Mouse (Mus musculus): ENCODE results near the gene Cxcr4. TPM values are rescaled to one million over a fixed set of nuclear protein-coding genes. Genes with fewer than 3 reads are reported as not detected.

Gene Cxcr4
- total and polyA plus RNA-seq, 3 experiments: 0.16 to 17.8 TPM; not detected in 1

DNA sequence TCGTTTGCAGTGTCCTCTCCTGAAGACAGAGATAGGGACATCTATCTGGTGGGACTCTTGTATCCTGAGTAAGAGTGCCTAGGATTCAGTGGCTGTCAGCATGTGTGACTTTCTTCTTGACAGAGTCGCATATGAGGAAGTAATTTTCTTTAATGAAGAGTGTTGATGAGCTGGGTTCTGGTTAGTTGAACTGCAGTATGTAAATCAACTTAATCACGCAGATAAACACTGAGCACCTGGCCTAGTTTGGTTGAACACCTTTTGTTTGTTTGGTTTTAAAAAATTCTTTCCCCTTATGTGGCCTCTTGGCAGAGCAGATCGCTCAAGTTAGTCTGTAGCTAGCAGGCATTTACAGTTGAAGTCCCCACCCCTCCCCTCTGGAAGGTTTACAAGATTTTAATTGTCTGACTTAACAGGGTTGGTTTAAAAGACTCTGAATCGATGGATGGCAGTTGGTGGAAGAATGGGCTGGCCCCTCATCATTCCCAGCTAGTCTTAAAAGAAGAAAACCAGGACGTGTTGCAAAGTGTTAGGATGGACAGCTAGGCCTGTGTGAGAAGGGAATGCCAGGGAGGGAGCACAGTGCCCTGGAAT is 8.7 kb downstream of the Cxcr4 start:
- Histone ChIP-seq H3K27me3 (ENCODE audit: insufficient read depth, low read length) (no peaks in the 10 kb centered on the region), H3K9me3 (replicated peaks) (peaks cover 9% of the 10 kb centered on the region), H3K36me3 (replicated peaks) (no peaks in the 10 kb centered on the region), H3K4me3 (ENCODE audit: low read depth, low read length) (no peak overlapping the region), H3K4me1 (ENCODE audit: insufficient read depth, low read depth, low read length) (no peaks in the 10 kb centered on the region)
- TF ChIP-seq CTCF (IDR thresholded peaks at IDR 0.05; ENCODE audit: low read depth, low read length): no peak
- TF ChIP-seq GATA1 (IDR thresholded peaks at IDR 0.05; ENCODE audit: borderline replicate concordance, low read length): no peak
- no peak for TF ChIP-seq GATA2 (IDR thresholded peaks at IDR 0.05; ENCODE audit: borderline replicate concordance, low read depth, low read length)
- TF ChIP-seq POLR2AphosphoS5 (IDR thresholded peaks at IDR 0.05; ENCODE audit: insufficient replicate concordance, low read depth, low read length): no peak
- TF ChIP-seq TAL1 (conservative IDR thresholded peaks at IDR 0.05; ENCODE audit: low read depth, low read length): no peak
- ATAC-seq (ENCODE audit: extremely low read depth, insufficient number of reproducible peaks, low FRiP score, poor library complexity, severe bottlenecking): no peak
- no peak for DNase-seq (ENCODE audit: low spot score)

DNA sequence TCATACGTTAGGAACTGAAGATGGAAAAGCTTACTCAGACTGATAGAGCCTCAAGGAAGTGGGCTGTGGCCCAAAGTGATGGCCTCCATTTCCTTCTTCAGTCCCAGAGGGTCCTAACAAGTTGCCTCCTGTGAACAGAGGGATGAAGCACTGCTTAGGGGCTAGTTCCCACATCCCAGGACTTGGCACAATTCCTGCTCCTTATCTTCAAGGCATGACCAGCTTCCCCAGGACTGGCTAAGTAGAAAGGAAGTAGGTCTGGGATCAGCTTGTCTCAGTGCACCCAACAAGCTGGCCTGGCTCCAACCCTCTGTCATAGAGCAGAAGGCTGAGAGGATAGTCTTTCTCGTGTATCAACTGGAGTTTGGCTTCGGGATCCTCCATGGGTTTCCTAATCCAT is 11.8 kb downstream of the Cxcr4 start:
- Histone ChIP-seq H3K27me3 (ENCODE audit: insufficient read depth, low read length) (no peaks in the 10 kb centered on the region), H3K36me3 (replicated peaks) (no peaks in the 10 kb centered on the region)
- no peak for ATAC-seq (ENCODE audit: extremely low read depth, insufficient number of reproducible peaks, low FRiP score, poor library complexity, severe bottlenecking)

DNA sequence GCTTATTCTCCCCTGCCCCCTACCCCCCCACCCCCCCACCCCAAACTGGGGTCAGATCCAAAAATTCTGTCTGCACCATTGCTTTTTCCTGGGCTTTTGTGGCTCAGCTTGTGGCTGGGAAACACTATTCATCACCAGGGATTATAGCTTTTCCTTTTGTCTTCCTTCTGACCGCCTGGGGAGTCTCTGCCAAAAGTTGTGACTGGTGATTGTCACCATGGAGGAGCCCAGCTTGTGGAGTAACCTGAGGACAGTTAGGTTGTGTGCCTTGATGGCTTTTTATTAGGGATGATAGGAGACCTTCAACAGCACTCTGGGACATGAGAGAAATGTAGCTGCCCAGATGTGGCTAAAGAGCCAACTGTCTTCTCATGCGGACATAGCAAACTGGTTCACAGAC is 13.6 kb downstream of the Cxcr4 start:
- Histone ChIP-seq H3K36me3 (replicated peaks) (no peaks in the 10 kb centered on the region), H3K27me3 (ENCODE audit: insufficient read depth, low read length) (no peaks in the 10 kb centered on the region), H3K9me3 (replicated peaks) (peaks cover 9% of the 10 kb centered on the region), H3K4me3 (ENCODE audit: low read depth, low read length) (no peak overlapping the region), H3K4me1 (ENCODE audit: insufficient read depth, low read depth, low read length) (no peaks in the 10 kb centered on the region)
- TF ChIP-seq GATA1 (IDR thresholded peaks at IDR 0.05; ENCODE audit: borderline replicate concordance, low read length): no peak
- no peak for TF ChIP-seq CTCF (IDR thresholded peaks at IDR 0.05; ENCODE audit: low read depth, low read length)
- TF ChIP-seq POLR2AphosphoS5 (IDR thresholded peaks at IDR 0.05; ENCODE audit: insufficient replicate concordance, low read depth, low read length): no peak
- DNase-seq (ENCODE audit: low spot score) (no peak), ATAC-seq (ENCODE audit: extremely low read depth, insufficient number of reproducible peaks, low FRiP score, poor library complexity, severe bottlenecking) (no peak)

More for the DNA sequence above, 11.8 kb downstream of the Cxcr4 start:
- peaks cover 9% of the 10 kb centered on the region for H3K9me3 ChIP-seq (replicated peaks)
- H3K4me3 ChIP-seq (ENCODE audit: low read depth, low read length): no peak overlapping the region
- TF ChIP-seq CTCF (IDR thresholded peaks at IDR 0.05; ENCODE audit: low read depth, low read length): no peak
- no peak for TF ChIP-seq TAL1 (conservative IDR thresholded peaks at IDR 0.05; ENCODE audit: low read depth, low read length)
- no peak for TF ChIP-seq POLR2AphosphoS5 (IDR thresholded peaks at IDR 0.05; ENCODE audit: insufficient replicate concordance, low read depth, low read length)
- no peak for TF ChIP-seq GATA2 (IDR thresholded peaks at IDR 0.05; ENCODE audit: borderline replicate concordance, low read depth, low read length)
- no peak for TF ChIP-seq GATA1 (IDR thresholded peaks at IDR 0.05; ENCODE audit: borderline replicate concordance, low read length)
- no peaks in the 10 kb centered on the region for H3K4me1 ChIP-seq (ENCODE audit: insufficient read depth, low read depth, low read length)
- no peak for DNase-seq (ENCODE audit: low spot score)

DNA sequence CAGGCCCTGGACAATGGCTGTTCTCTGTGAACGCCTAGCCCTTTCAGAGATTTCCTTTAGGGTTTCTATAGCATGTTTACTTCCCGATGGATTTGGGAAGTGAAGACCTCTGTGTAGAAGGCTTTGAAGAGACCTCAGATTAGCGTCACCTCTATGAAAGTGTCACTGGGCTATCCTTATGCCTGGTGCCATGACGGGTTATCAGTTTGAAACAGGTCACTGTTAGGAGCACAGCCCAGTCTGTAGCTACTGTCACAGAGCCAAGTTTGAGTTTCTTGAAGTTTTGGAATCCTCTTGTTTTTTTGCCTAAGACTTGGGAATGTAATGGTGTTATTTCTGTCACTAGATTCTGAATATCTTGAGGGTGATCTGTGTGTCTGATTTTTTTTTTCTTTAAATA is 17.0 kb downstream of the Cxcr4 start:
- no peaks in the 10 kb centered on the region for H3K36me3 ChIP-seq (replicated peaks)
- no peak overlapping the region for H3K4me3 ChIP-seq (ENCODE audit: low read depth, low read length)
- no peak for DNase-seq (ENCODE audit: low spot score)
- H3K9me3 ChIP-seq (replicated peaks): peaks cover 5% of the 10 kb centered on the region
- H3K4me1 ChIP-seq (ENCODE audit: insufficient read depth, low read depth, low read length): no peaks in the 10 kb centered on the region
- ATAC-seq (ENCODE audit: extremely low read depth, insufficient number of reproducible peaks, low FRiP score, poor library complexity, severe bottlenecking): no peak
- no peaks in the 10 kb centered on the region for H3K27me3 ChIP-seq (ENCODE audit: insufficient read depth, low read length)
- no peak for TF ChIP-seq POLR2AphosphoS5 (IDR thresholded peaks at IDR 0.05; ENCODE audit: insufficient replicate concordance, low read depth, low read length)
- no peak for TF ChIP-seq TAL1 (conservative IDR thresholded peaks at IDR 0.05; ENCODE audit: low read depth, low read length)
- no peak for TF ChIP-seq CTCF (IDR thresholded peaks at IDR 0.05; ENCODE audit: low read depth, low read length)
- TF ChIP-seq GATA2 (IDR thresholded peaks at IDR 0.05; ENCODE audit: borderline replicate concordance, low read depth, low read length): no peak
- no peak for TF ChIP-seq GATA1 (IDR thresholded peaks at IDR 0.05; ENCODE audit: borderline replicate concordance, low read length)

DNA sequence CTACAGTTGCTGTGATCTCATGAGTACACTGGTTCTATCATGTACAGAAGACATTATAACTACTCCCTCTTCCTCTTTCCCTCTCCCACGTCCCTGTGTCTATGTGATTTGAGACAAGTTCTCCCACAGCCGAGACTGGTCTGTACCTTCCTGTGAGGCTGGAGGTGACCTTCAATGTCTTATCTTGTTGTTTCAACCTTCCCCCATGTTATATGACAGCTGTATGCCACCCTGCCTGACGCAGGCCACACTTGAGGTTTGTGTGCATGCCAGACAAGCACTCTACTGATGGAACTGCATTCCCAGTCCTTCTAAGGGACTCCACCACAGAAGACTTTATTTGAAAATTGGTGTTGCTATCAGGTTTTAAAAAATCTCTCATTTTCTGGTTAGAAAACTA is 21.1 kb downstream of the Cxcr4 start:
- Histone ChIP-seq H3K9me3 (replicated peaks) (peaks cover 5% of the 10 kb centered on the region), H3K27me3 (ENCODE audit: insufficient read depth, low read length) (no peaks in the 10 kb centered on the region), H3K4me1 (ENCODE audit: insufficient read depth, low read depth, low read length) (no peaks in the 10 kb centered on the region), H3K4me3 (ENCODE audit: low read depth, low read length) (no peak overlapping the region), H3K36me3 (replicated peaks) (no peaks in the 10 kb centered on the region)
- DNase-seq (ENCODE audit: low spot score) (no peak), ATAC-seq (ENCODE audit: extremely low read depth, insufficient number of reproducible peaks, low FRiP score, poor library complexity, severe bottlenecking) (no peak)
- no peak for TF ChIP-seq POLR2AphosphoS5 (IDR thresholded peaks at IDR 0.05; ENCODE audit: insufficient replicate concordance, low read depth, low read length)
- TF ChIP-seq TAL1 (conservative IDR thresholded peaks at IDR 0.05; ENCODE audit: low read depth, low read length): no peak
- no peak for TF ChIP-seq CTCF (IDR thresholded peaks at IDR 0.05; ENCODE audit: low read depth, low read length)
- TF ChIP-seq GATA2 (IDR thresholded peaks at IDR 0.05; ENCODE audit: borderline replicate concordance, low read depth, low read length): no peak
- TF ChIP-seq GATA1 (IDR thresholded peaks at IDR 0.05; ENCODE audit: borderline replicate concordance, low read length): no peak

DNA sequence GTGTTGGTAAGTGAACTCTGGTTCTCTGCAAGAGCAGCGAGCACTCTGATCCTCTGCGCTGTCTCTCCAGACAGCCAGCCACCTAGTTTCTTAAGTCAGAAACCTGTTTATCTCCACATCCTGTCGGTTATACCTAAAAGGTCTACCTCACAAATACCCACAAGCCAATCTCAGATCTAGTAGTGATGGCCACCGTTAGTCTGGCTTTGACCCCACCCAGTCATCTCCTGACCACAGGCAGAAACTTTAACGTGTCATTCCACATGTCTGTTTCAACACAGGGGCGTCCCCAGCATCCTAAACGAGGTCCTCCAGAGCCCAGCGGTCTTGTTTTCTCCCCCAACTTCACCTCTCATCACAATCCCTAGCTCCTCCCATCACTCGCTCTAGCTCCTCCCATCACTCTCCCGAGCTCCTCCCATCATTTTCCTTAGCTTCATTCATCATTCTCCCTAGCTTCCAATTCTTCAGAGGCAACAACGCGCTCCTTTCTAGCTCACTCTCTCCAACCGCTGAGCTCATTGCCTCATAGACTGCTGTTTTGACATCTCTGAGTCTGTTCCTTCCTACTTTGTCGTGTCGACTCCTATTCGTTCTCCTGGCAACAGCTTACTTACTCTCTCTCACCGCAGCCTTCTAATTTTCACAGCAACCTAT is 22.0 kb downstream of the Cxcr4 start:
- no peak for ATAC-seq (ENCODE audit: extremely low read depth, insufficient number of reproducible peaks, low FRiP score, poor library complexity, severe bottlenecking)
- H3K36me3 ChIP-seq (replicated peaks): no peaks in the 10 kb centered on the region
- no peaks in the 10 kb centered on the region for H3K27me3 ChIP-seq (ENCODE audit: insufficient read depth, low read length)
- peaks cover 6% of the 10 kb centered on the region for H3K9me3 ChIP-seq (replicated peaks)
- DNase-seq (ENCODE audit: low spot score): no peak
- H3K4me1 ChIP-seq (ENCODE audit: insufficient read depth, low read depth, low read length): no peaks in the 10 kb centered on the region
- H3K4me3 ChIP-seq (ENCODE audit: low read depth, low read length): no peak overlapping the region
- TF ChIP-seq GATA1 (IDR thresholded peaks at IDR 0.05; ENCODE audit: borderline replicate concordance, low read length) (no peak), POLR2AphosphoS5 (IDR thresholded peaks at IDR 0.05; ENCODE audit: insufficient replicate concordance, low read depth, low read length) (no peak), TAL1 (conservative IDR thresholded peaks at IDR 0.05; ENCODE audit: low read depth, low read length) (no peak), CTCF (IDR thresholded peaks at IDR 0.05; ENCODE audit: low read depth, low read length) (no peak), GATA2 (IDR thresholded peaks at IDR 0.05; ENCODE audit: borderline replicate concordance, low read depth, low read length) (no peak)
